Mouse (Mus musculus): Measurements from ENCODE around the gene Capzb. TPM values are rescaled to one million over a fixed set of nuclear protein-coding genes. Genes with fewer than 3 reads are reported as not detected.

Capzb gene
- polyA plus RNA-seq (2015; fragmentation: Nextera tagmentation; extraction: Ambion mirVana), result 148 and 153 TPM in 2 replicates

GRCm38 (mm10) chr4:139192499-139193175, at the start of gene Capzb:
Gene Capzb, plus strand, starts transcription at chr4:139192899.
- H3K4me1 ChIP-seq (replicated peaks), result peaks cover 81% of the 10 kb centered on the region

GRCm38 (mm10) chr4:139142985-139143384, 49.7 kb upstream of the Capzb start:
- Histone ChIP-seq H3K27ac (replicated peaks) (no peak overlapping the region), H3K4me3 (replicated peaks) (no peak overlapping the region), H3K4me1 (replicated peaks) (no peaks in the 10 kb centered on the region), H3K36me3 (replicated peaks) (no peaks in the 10 kb centered on the region), H3K9ac (no peak overlapping the region), H3K27me3 (no peaks in the 10 kb centered on the region), H3K4me2 (no peak overlapping the region; the same call in 1 of the 2 replicates), H3K9me3 (replicated peaks) (no peaks in the 10 kb centered on the region)
- 63% methylated on average over 9 of the region's 9 CpGs for WGBS (ENCODE audit: insufficient replicate concordance)
- ATAC-seq (ENCODE audit: insufficient read depth), result no peak

More at GRCm38 (mm10) chr4:139192499-139193175, at the start of gene Capzb:
- peak; percentile 92 for ATAC-seq (ENCODE audit: insufficient read depth)
- under 1% methylated on average over 66 of the region's 69 CpGs for WGBS (ENCODE audit: insufficient replicate concordance)
- H3K4me2 ChIP-seq, result peak within 1 kb of the TSS; percentile 94
- H3K4me3 ChIP-seq (replicated peaks), result peak within 1 kb of the TSS; percentile 91
- peak within 1 kb of the TSS; percentile 92 for H3K27ac ChIP-seq (replicated peaks)
- H3K27me3 ChIP-seq, result no peaks in the 10 kb centered on the region
- H3K9me3 ChIP-seq (replicated peaks), result no peaks in the 10 kb centered on the region
- peak within 1 kb of the TSS; percentile 90 for H3K9ac ChIP-seq
- no peaks in the 10 kb centered on the region for H3K36me3 ChIP-seq (replicated peaks)

DNA sequence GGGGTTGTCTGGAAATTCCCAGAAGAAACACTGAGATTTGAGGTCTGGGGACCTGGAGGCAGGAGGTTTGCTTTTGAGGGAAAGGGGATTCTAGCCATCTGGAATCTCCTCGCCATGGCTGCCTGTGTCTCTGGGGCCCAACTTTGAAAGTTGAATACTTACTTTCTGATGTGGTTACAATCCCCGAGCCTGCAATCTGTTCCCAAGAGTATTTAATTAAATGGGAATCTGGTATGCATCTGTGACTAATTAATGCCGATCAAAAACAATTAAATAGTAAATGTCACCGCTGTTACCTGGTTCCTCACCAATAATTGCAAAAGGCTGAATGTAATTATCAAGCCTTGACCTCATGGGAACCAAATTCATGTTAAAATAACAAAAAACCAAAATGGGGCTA, 48.1 kb upstream of the Capzb start:
- WGBS (ENCODE audit: insufficient replicate concordance), result 62% methylated on average over 4 of the region's 4 CpGs
- H3K9ac ChIP-seq, result no peak overlapping the region
- H3K4me3 ChIP-seq (replicated peaks), result no peak overlapping the region
- no peak overlapping the region for H3K4me2 ChIP-seq
- no peaks in the 10 kb centered on the region for H3K9me3 ChIP-seq (replicated peaks)
- ATAC-seq (ENCODE audit: insufficient read depth), result no peak
- H3K4me1 ChIP-seq (replicated peaks), result no peaks in the 10 kb centered on the region
- H3K27ac ChIP-seq (replicated peaks), result no peak overlapping the region
- H3K27me3 ChIP-seq, result no peaks in the 10 kb centered on the region
- no peaks in the 10 kb centered on the region for H3K36me3 ChIP-seq (replicated peaks)

DNA sequence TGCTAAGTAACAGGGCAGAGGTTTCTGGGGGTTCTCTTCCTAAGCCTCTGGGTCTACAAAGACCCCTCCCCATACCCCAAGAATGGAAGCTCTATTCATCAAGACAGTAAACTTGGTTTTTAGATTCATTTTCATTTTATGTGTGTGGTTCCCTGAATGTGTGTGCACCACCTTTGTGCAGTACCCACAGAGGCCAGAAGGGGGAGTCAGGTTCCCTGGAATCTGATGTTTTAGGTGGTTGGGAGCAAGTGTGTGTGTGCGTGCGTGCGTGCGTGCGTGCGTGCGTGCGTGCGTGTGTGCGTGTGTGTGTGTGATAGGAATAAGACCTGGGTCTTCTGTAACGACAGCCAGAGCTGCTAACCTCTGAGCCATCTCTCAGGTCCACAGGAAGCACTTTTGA, 47.5 kb upstream of the Capzb start:
- Histone ChIP-seq H3K4me3 (replicated peaks) (no peak overlapping the region), H3K27ac (replicated peaks) (no peak overlapping the region), H3K27me3 (no peaks in the 10 kb centered on the region), H3K9ac (no peak overlapping the region), H3K36me3 (replicated peaks) (no peaks in the 10 kb centered on the region), H3K9me3 (replicated peaks) (no peaks in the 10 kb centered on the region), H3K4me1 (replicated peaks) (no peaks in the 10 kb centered on the region), H3K4me2 (no peak overlapping the region)
- no peak for ATAC-seq (ENCODE audit: insufficient read depth)
- 87% methylated on average over 11 of the region's 11 CpGs for WGBS (ENCODE audit: insufficient replicate concordance)

DNA sequence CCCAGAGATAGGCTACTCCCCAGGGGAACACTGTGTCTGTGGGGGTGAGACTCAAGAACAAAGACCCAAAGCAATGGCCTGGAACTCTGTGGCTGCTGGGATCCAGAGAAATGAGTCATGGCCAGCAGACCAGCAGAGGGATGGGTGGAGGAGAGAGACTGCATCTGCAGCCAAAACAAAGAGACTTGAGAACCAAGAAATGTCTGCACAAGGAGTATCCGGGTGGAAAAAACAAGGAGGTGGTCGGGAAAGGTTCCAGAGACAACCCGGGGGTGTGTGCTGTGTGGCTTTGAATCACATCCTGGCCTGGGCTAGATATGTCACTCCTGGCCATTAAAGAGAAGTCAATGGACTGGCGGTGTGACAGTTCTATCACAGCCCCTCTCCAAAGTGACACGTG, 45.9 kb upstream of the Capzb start:
- 60% methylated on average over 5 of the region's 5 CpGs for WGBS (ENCODE audit: insufficient replicate concordance)
- no peak for ATAC-seq (ENCODE audit: insufficient read depth)
- Histone ChIP-seq H3K4me1 (replicated peaks) (no peaks in the 10 kb centered on the region), H3K9me3 (replicated peaks) (no peaks in the 10 kb centered on the region), H3K27me3 (no peaks in the 10 kb centered on the region), H3K27ac (replicated peaks) (no peak overlapping the region), H3K4me3 (replicated peaks) (no peak overlapping the region), H3K36me3 (replicated peaks) (no peaks in the 10 kb centered on the region), H3K4me2 (no peak overlapping the region), H3K9ac (no peak overlapping the region)

DNA sequence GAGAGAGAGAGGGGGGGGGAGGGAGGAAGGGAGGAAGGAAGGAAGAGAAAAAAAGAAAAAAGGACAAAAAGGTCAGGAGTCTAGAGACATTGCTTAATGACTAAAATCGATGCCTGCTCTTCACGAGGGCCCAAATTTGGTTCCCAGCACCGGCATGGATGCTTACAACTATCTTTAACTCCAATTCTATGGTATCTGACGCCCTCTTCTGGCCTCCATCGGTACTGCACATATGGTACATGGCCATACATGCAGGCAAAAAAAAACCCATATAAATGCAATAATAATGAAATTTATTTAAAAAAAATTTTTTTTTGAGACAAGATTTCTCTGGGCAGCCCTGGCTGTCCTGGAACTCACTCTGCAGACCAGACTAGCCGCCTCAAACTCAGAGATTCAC, 41.3 kb upstream of the Capzb start:
- H3K9ac ChIP-seq, result no peak overlapping the region
- H3K36me3 ChIP-seq (replicated peaks), result no peaks in the 10 kb centered on the region
- no peak overlapping the region for H3K4me2 ChIP-seq
- H3K4me1 ChIP-seq (replicated peaks), result no peaks in the 10 kb centered on the region
- ATAC-seq (ENCODE audit: insufficient read depth), result no peak
- no peak overlapping the region for H3K27ac ChIP-seq (replicated peaks)
- 55% methylated on average over 6 of the region's 6 CpGs for WGBS (ENCODE audit: insufficient replicate concordance)
- H3K27me3 ChIP-seq, result 0 out of 2 replicates have a peak, but pooled peaks cover 7% of the 10 kb centered on the region
- H3K4me3 ChIP-seq (replicated peaks), result no peak overlapping the region
- H3K9me3 ChIP-seq (replicated peaks), result no peaks in the 10 kb centered on the region

- 0 out of 2 replicates have a peak, but pooled peaks cover 7% of the 10 kb centered on the region for H3K27me3 ChIP-seq
- no peak overlapping the region for H3K9ac ChIP-seq
- 66% methylated on average over 20 of the region's 20 CpGs for WGBS (ENCODE audit: insufficient replicate concordance)
- no peaks in the 10 kb centered on the region for H3K36me3 ChIP-seq (replicated peaks)
- no peak overlapping the region for H3K27ac ChIP-seq (replicated peaks)
- H3K4me2 ChIP-seq, result no peak overlapping the region
- no peaks in the 10 kb centered on the region for H3K9me3 ChIP-seq (replicated peaks)
- no peak for ATAC-seq (ENCODE audit: insufficient read depth)
- H3K4me3 ChIP-seq (replicated peaks), result no peak overlapping the region
- no peaks in the 10 kb centered on the region for H3K4me1 ChIP-seq (replicated peaks)
Observed at GRCm38 (mm10) chr4:139154576-139155307, 38.0 kb upstream of the Capzb start.

DNA sequence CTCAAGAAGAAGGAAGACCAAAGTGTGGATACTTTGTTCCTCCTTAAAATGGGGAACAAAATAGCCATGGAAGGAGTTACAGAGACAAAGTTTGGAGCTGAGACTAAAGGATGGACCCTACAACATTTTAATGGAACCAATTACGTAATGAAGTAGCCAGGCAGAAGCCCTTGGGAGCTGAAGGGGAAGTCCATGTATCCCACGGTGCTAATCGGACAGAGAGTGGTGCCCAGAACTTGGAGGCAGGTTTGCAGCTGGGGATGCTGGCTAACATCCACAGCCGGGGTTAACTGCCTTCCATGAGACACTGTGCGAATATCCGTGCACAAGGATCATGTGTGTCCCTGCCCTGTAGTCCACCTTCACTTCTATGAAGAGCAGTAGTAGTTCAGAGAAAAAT, 36.2 kb upstream of the Capzb start:
- Histone ChIP-seq H3K4me1 (replicated peaks) (0 out of 2 replicates have a peak, but pooled peaks cover 3% of the 10 kb centered on the region), H3K36me3 (replicated peaks) (no peaks in the 10 kb centered on the region), H3K27me3 (0 out of 2 replicates have a peak, but pooled peaks cover 7% of the 10 kb centered on the region), H3K4me3 (replicated peaks) (no peak overlapping the region), H3K9ac (no peak overlapping the region), H3K9me3 (replicated peaks) (no peaks in the 10 kb centered on the region), H3K27ac (replicated peaks) (no peak overlapping the region), H3K4me2 (no peak overlapping the region)
- no peak for ATAC-seq (ENCODE audit: insufficient read depth)
- WGBS (ENCODE audit: insufficient replicate concordance), result 73% methylated on average over 6 of the region's 6 CpGs

GRCm38 (mm10) chr4:139158350-139158749, 34.3 kb upstream of the Capzb start:
- H3K4me3 ChIP-seq (replicated peaks), result no peak overlapping the region
- no peak for ATAC-seq (ENCODE audit: insufficient read depth)
- no peak overlapping the region for H3K9ac ChIP-seq
- WGBS (ENCODE audit: insufficient replicate concordance), result 72% methylated on average over 14 of the region's 14 CpGs
- H3K27ac ChIP-seq (replicated peaks), result no peak overlapping the region
- 0 out of 2 replicates have a peak, but pooled peaks cover 6% of the 10 kb centered on the region for H3K27me3 ChIP-seq
- 0 out of 2 replicates have a peak, but pooled peaks cover 3% of the 10 kb centered on the region for H3K4me1 ChIP-seq (replicated peaks)
- H3K9me3 ChIP-seq (replicated peaks), result no peaks in the 10 kb centered on the region
- H3K4me2 ChIP-seq, result no peak overlapping the region
- H3K36me3 ChIP-seq (replicated peaks), result no peaks in the 10 kb centered on the region

DNA sequence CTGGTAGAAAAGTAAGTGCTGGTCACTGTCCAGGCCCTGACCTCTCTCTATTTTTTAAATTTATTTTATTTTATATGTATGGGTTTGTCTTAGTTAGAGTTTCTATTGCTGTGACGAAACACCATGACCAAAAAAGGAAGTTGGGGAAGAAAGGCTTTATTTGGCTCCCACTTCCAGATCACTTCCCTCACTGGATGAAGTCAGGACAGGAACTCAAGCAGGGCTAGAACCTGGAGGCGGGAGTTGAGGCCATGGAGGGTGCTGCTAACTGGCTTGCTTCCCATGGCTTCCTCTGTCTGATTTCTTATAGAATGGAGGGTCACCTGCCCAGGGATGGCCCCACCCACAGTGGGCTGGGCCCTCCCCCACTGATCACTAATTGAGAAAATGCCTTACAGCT, 31.6 kb upstream of the Capzb start:
- 0 out of 2 replicates have a peak, but pooled peaks cover 3% of the 10 kb centered on the region for H3K4me1 ChIP-seq (replicated peaks)

GRCm38 (mm10) chr4:139164082-139164481, 28.6 kb upstream of the Capzb start:
- no peak for ATAC-seq (ENCODE audit: insufficient read depth)
- Histone ChIP-seq H3K4me3 (replicated peaks) (no peak overlapping the region), H3K4me1 (replicated peaks) (0 out of 2 replicates have a peak, but pooled peaks cover 3% of the 10 kb centered on the region), H3K9me3 (replicated peaks) (no peaks in the 10 kb centered on the region), H3K27ac (replicated peaks) (no peak overlapping the region), H3K36me3 (replicated peaks) (no peaks in the 10 kb centered on the region), H3K27me3 (no peaks in the 10 kb centered on the region), H3K4me2 (no peak overlapping the region), H3K9ac (no peak overlapping the region)
- 70% methylated on average over 6 of the region's 6 CpGs for WGBS (ENCODE audit: insufficient replicate concordance)

More for the DNA sequence above, 31.6 kb upstream of the Capzb start:
- H3K27me3 ChIP-seq, result no peaks in the 10 kb centered on the region
- WGBS (ENCODE audit: insufficient replicate concordance), result 30% methylated on average over 2 of the region's 2 CpGs
- H3K4me2 ChIP-seq, result no peak overlapping the region
- H3K9me3 ChIP-seq (replicated peaks), result no peaks in the 10 kb centered on the region
- H3K27ac ChIP-seq (replicated peaks), result no peak overlapping the region
- H3K36me3 ChIP-seq (replicated peaks), result no peaks in the 10 kb centered on the region
- H3K9ac ChIP-seq, result no peak overlapping the region
- H3K4me3 ChIP-seq (replicated peaks), result no peak overlapping the region
- ATAC-seq (ENCODE audit: insufficient read depth), result no peak
